Mouse (Mus musculus): ENCODE data around the gene Lars2.

GRCm38 (mm10) chr9:123397701-123398100 is 31.0 kb downstream of the Lars2 start:
- TF ChIP-seq FLI1 (IDR thresholded peaks at IDR 0.05; ENCODE audit: low read length) (no peak), GATA1 (IDR thresholded peaks at IDR 0.05; ENCODE audit: borderline replicate concordance, low read length) (no peak)

Data from megakaryocyte, embryonic 14.5 days (primary cell).